Mouse (Mus musculus): ENCODE measurements at regions not wholly inside any gene's neighbourhood (a gene's known extent, or its start where the extent isn't known, plus 50 kb on each side); places are given as distances from the start of the nearest gene placed in this dataset.

DNA sequence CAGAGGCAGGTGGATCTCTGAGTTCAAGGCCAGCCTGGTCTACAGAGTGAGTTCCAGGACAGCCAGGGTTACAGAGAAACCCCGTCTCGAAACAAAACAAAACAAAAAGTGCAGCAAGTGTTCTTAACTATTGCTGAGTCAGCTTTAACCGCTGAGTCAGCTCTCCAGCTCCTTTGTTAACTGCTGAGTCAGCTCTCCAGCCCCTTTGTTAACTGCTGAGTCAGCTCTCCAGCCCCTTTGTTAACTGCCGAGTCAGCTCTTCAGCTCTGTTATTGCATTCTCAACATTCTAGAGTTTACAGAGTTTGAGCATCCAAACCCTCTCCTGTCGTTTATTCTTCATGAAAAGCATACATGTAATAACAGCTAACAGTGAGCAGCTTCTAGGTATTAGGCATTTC lies 336.9 kb upstream of the Ercc4 start:
- ATAC-seq (ENCODE audit: low FRiP score) = no peak
- no peak overlapping the region for H3K4me2 ChIP-seq (replicated peaks)
- no peak for DNase-seq (ENCODE audit: low spot score)
- no peak overlapping the region for H3K27ac ChIP-seq
- H3K27me3 ChIP-seq (ENCODE audit: control insufficient read depth, insufficient read depth, low read length) = no peaks in the 10 kb centered on the region
- no peak overlapping the region for H3K4me3 ChIP-seq (replicated peaks; ENCODE audit: low read length)
- no peaks in the 10 kb centered on the region for H3K36me3 ChIP-seq (replicated peaks; ENCODE audit: control insufficient read depth, insufficient read depth)
- no peaks in the 10 kb centered on the region for H3K9me3 ChIP-seq (ENCODE audit: control insufficient read depth, low read length)
- WGBS = 90% methylated on average over 5 of the region's 5 CpGs
- no peak overlapping the region for H3K9ac ChIP-seq
- no peaks in the 10 kb centered on the region for H3K4me1 ChIP-seq (replicated peaks; ENCODE audit: control insufficient read depth, insufficient read depth, low read length)

DNA sequence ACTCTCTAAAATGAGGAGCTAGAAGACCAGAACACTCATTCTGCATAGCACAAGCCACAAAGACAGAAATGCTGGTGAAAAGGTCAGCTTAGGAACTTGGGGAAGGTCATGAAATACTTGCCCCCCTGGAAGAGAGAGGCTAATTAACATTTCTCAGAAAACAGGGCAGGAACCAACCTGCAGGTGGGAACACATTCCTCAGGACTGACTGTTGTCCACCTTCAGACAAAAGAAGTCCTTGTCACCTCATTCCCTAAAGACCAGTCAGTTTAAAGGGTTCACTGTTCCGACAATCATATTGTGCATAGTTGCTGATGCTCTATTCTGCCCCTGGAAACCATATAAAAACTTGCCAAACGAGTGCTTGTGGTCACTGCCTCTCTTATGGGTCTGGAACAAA lies 333.6 kb upstream of the Ercc4 start:
- Histone ChIP-seq H3K4me1 (replicated peaks; ENCODE audit: control insufficient read depth, insufficient read depth, low read length) (no peaks in the 10 kb centered on the region), H3K4me2 (replicated peaks) (no peak overlapping the region), H3K9ac (no peak overlapping the region), H3K4me3 (replicated peaks; ENCODE audit: low read length) (no peak overlapping the region), H3K9me3 (ENCODE audit: control insufficient read depth, low read length) (no peaks in the 10 kb centered on the region), H3K27me3 (ENCODE audit: control insufficient read depth, insufficient read depth, low read length) (no peaks in the 10 kb centered on the region), H3K36me3 (replicated peaks; ENCODE audit: control insufficient read depth, insufficient read depth) (no peaks in the 10 kb centered on the region), H3K27ac (no peak overlapping the region)
- 60% methylated on average over 2 of the region's 2 CpGs for WGBS
- ATAC-seq (ENCODE audit: low FRiP score) = no peak
- no peak for DNase-seq (ENCODE audit: low spot score)

DNA sequence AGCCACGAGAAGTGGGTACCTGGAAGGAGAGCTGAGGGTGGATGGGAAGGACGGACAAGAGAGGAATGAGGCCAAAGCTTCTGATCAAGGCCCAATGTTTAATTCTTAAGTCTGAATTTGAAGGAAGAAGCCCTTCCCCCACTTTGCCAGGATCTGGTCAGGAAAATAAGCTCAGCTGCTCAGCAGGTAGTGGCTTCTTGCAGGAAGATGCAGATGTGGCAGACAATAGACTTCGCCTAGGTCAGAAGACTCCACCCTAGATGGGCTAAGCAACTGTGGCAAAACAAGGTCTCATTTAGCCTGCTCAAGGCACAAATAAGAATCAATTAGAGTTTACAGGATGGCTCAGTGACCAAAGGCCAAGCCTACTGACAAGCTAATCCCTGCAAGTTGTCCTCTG lies 330.4 kb upstream of the Ercc4 start:
- H3K9me3 ChIP-seq (ENCODE audit: control insufficient read depth, low read length) = no peaks in the 10 kb centered on the region
- H3K9ac ChIP-seq = no peak overlapping the region
- 79% methylated on average over 3 of the region's 3 CpGs for WGBS
- no peaks in the 10 kb centered on the region for H3K4me1 ChIP-seq (replicated peaks; ENCODE audit: control insufficient read depth, insufficient read depth, low read length)
- no peaks in the 10 kb centered on the region for H3K27me3 ChIP-seq (ENCODE audit: control insufficient read depth, insufficient read depth, low read length)
- H3K4me3 ChIP-seq (replicated peaks; ENCODE audit: low read length) = no peak overlapping the region
- ATAC-seq (ENCODE audit: low FRiP score) = no peak
- H3K27ac ChIP-seq = no peak overlapping the region
- H3K36me3 ChIP-seq (replicated peaks; ENCODE audit: control insufficient read depth, insufficient read depth) = no peaks in the 10 kb centered on the region
- no peak overlapping the region for H3K4me2 ChIP-seq (replicated peaks)
- DNase-seq (ENCODE audit: low spot score) = no peak

DNA sequence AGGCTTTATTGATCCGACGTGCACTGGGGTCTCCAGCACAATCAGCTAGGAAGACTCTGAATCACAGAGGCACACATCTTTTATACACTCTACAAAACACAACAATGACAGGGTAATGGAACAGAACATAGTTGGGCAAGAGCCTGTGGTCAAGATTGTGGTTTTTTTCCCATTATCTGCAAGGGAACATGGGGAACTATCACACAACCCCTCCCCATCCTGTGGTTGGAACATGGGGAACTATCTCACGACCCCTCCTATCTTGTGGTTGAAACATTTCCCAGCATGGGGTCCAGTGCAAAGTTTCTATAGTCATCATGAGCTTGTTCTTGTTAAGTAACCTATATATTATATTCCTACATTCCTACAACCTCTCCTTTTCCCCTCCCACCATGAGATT lies 328.8 kb upstream of the Ercc4 start:
- WGBS = 61% methylated on average over 3 of the region's 3 CpGs
- H3K36me3 ChIP-seq (replicated peaks; ENCODE audit: control insufficient read depth, insufficient read depth) = no peaks in the 10 kb centered on the region
- H3K27ac ChIP-seq = no peak overlapping the region
- H3K4me1 ChIP-seq (replicated peaks; ENCODE audit: control insufficient read depth, insufficient read depth, low read length) = no peaks in the 10 kb centered on the region
- H3K9ac ChIP-seq = no peak overlapping the region
- H3K9me3 ChIP-seq (ENCODE audit: control insufficient read depth, low read length) = no peaks in the 10 kb centered on the region
- no peak overlapping the region for H3K4me2 ChIP-seq (replicated peaks)
- no peak overlapping the region for H3K4me3 ChIP-seq (replicated peaks; ENCODE audit: low read length)
- DNase-seq (ENCODE audit: low spot score) (no peak), ATAC-seq (ENCODE audit: low FRiP score) (no peak)
- H3K27me3 ChIP-seq (ENCODE audit: control insufficient read depth, insufficient read depth, low read length) = no peaks in the 10 kb centered on the region

DNA sequence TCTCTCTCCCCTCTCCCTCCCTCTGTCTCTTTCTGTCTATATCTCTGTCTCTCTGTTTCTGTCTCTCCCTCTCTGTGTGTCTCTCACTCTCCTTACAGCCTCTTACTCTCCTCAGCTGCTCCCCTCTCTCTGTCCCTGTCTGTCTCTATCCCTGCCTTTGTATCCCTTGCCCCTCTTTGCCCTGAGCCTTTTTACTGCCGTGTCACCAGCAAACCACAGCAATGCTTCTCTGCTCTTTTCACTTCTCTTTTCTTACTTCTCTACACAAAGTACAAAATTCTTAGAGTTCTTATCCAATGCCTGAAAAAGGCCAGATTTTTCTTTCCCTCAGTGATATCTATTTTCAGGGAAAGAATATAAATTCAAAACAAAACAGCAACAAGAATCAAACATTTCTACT lies 323.7 kb upstream of the Ercc4 start:
- DNase-seq (ENCODE audit: low spot score) (no peak), ATAC-seq (ENCODE audit: low FRiP score) (no peak)
- Histone ChIP-seq H3K9me3 (ENCODE audit: control insufficient read depth, low read length) (0 out of 2 replicates have a peak, but pooled peaks cover 4% of the 10 kb centered on the region), H3K27me3 (ENCODE audit: control insufficient read depth, insufficient read depth, low read length) (no peaks in the 10 kb centered on the region), H3K36me3 (replicated peaks; ENCODE audit: control insufficient read depth, insufficient read depth) (no peaks in the 10 kb centered on the region), H3K4me3 (replicated peaks; ENCODE audit: low read length) (no peak overlapping the region), H3K27ac (no peak overlapping the region), H3K9ac (no peak overlapping the region), H3K4me1 (replicated peaks; ENCODE audit: control insufficient read depth, insufficient read depth, low read length) (no peaks in the 10 kb centered on the region), H3K4me2 (replicated peaks) (no peak overlapping the region)
- WGBS = 62% methylated on average over 1 of the region's 1 CpGs

DNA sequence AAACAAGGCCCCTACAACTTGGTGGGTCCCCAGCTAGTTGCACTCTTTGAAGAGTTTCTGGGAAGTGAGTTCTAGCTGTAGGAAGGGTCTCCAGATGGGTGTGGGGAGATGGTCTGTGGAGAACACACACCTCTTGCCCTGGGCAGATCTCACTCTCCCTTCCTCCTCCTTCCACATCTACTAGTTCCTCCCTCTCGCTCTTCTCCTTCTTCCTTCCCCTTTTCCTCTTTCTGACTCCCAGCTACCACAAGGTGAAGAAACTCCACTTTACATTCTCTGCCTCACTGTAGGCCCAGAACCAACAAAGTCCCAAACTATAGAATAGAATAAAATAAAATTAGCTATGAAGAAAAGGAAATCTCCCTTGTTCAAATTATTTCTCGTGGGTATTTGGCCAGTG lies 311.0 kb upstream of the Ercc4 start:
- H3K4me1 ChIP-seq (replicated peaks; ENCODE audit: control insufficient read depth, insufficient read depth, low read length) = no peaks in the 10 kb centered on the region
- H3K4me3 ChIP-seq (replicated peaks; ENCODE audit: low read length) = no peak overlapping the region
- no peak overlapping the region for H3K9ac ChIP-seq
- no peaks in the 10 kb centered on the region for H3K36me3 ChIP-seq (replicated peaks; ENCODE audit: control insufficient read depth, insufficient read depth)
- no peaks in the 10 kb centered on the region for H3K27me3 ChIP-seq (ENCODE audit: control insufficient read depth, insufficient read depth, low read length)
- DNase-seq (ENCODE audit: low spot score) = no peak
- no peak overlapping the region for H3K4me2 ChIP-seq (replicated peaks)
- WGBS = 92% methylated on average over 2 of the region's 2 CpGs
- H3K9me3 ChIP-seq (ENCODE audit: control insufficient read depth, low read length) = no peaks in the 10 kb centered on the region
- no peak for ATAC-seq (ENCODE audit: low FRiP score)
- no peak overlapping the region for H3K27ac ChIP-seq

DNA sequence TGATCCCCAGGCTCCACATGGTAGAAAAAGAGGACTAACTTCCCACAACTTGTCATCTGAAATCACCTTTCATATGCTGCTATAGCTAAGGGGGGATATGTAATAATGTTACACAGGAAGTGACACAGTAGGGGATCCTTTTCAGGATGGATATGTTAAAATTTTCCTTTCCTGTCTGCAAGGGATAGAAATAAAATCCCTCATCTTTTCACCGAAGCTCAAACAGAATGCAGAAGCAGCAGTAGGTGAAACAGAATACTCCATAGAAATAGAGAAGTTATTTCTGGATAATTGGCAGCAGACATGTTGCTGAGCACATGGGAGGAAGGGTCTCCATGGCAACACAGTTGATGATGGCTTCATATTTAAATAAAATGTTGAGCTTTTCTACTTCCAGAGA lies 309.3 kb upstream of the Ercc4 start:
- Histone ChIP-seq H3K4me1 (replicated peaks; ENCODE audit: control insufficient read depth, insufficient read depth, low read length) (no peaks in the 10 kb centered on the region), H3K36me3 (replicated peaks; ENCODE audit: control insufficient read depth, insufficient read depth) (no peaks in the 10 kb centered on the region), H3K27me3 (ENCODE audit: control insufficient read depth, insufficient read depth, low read length) (no peaks in the 10 kb centered on the region), H3K9me3 (ENCODE audit: control insufficient read depth, low read length) (no peaks in the 10 kb centered on the region), H3K4me3 (replicated peaks; ENCODE audit: low read length) (no peak overlapping the region), H3K4me2 (replicated peaks) (no peak overlapping the region), H3K9ac (no peak overlapping the region), H3K27ac (no peak overlapping the region)
- ATAC-seq (ENCODE audit: low FRiP score) (no peak), DNase-seq (ENCODE audit: low spot score) (no peak)
- 68% methylated on average over 1 of the region's 1 CpGs for WGBS

DNA sequence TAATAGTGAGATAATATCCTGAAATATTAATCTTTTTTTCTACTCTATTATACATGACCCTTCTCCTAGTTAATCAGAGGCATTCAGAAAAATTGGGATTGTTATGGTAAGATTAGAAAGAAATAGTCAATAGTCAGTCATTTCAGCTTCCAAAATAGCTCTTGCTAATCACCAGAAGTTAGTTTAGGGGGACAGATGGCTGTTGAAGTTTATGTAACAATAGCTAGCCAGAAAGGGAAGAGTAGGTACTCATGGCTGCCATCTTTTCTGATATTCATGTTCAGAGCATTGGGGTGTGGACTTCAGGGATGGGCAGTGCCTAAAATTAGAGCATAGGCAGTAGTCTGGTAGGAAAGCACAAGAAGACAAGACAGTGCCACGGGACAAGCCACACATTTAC lies 306.8 kb upstream of the Ercc4 start:
- DNase-seq (ENCODE audit: low spot score) (no peak), ATAC-seq (ENCODE audit: low FRiP score) (no peak)
- H3K9ac ChIP-seq = no peak overlapping the region
- WGBS = 86% methylated on average over 1 of the region's 1 CpGs
- H3K4me2 ChIP-seq (replicated peaks) = no peak overlapping the region
- H3K27me3 ChIP-seq (ENCODE audit: control insufficient read depth, insufficient read depth, low read length) = no peaks in the 10 kb centered on the region
- H3K4me3 ChIP-seq (replicated peaks; ENCODE audit: low read length) = no peak overlapping the region
- no peaks in the 10 kb centered on the region for H3K36me3 ChIP-seq (replicated peaks; ENCODE audit: control insufficient read depth, insufficient read depth)
- no peaks in the 10 kb centered on the region for H3K9me3 ChIP-seq (ENCODE audit: control insufficient read depth, low read length)
- H3K4me1 ChIP-seq (replicated peaks; ENCODE audit: control insufficient read depth, insufficient read depth, low read length) = no peaks in the 10 kb centered on the region
- H3K27ac ChIP-seq = no peak overlapping the region

DNA sequence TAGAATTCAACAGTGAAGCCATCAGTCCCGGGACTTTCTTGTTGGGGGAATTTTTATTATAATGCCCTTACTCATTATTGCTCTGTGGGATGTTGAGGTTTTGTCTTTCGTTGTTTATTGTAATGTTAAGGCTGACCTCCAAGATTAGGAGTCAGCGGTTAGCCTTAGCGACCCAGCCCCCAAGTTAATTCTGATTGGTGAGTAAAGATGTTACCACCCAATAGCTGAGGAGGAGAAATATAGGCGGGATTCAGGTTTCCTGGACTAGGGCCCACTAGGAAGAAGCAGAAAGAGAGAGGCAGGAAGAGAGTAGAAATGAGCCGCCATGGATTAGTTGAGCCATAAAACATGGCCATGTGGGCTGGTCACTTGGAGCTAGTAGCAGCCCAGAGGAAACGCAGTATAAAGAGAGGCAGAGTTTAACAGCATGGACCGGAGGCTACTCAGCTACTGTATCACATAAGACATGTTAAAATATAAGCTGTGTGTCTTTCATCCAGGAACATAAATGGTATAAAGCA lies 302.1 kb upstream of the Ercc4 start:
- no peak overlapping the region for H3K4me3 ChIP-seq (replicated peaks; ENCODE audit: low read length)
- no peak overlapping the region for H3K9ac ChIP-seq
- ATAC-seq (ENCODE audit: low FRiP score) = no peak
- WGBS = 48% methylated on average over 8 of the region's 8 CpGs
- no peak for DNase-seq (ENCODE audit: low spot score)
- no peaks in the 10 kb centered on the region for H3K27me3 ChIP-seq (ENCODE audit: control insufficient read depth, insufficient read depth, low read length)
- H3K9me3 ChIP-seq (ENCODE audit: control insufficient read depth, low read length) = no peaks in the 10 kb centered on the region
- no peak overlapping the region for H3K27ac ChIP-seq
- H3K4me1 ChIP-seq (replicated peaks; ENCODE audit: control insufficient read depth, insufficient read depth, low read length) = no peaks in the 10 kb centered on the region
- H3K36me3 ChIP-seq (replicated peaks; ENCODE audit: control insufficient read depth, insufficient read depth) = no peaks in the 10 kb centered on the region
- no peak overlapping the region for H3K4me2 ChIP-seq (replicated peaks)

DNA sequence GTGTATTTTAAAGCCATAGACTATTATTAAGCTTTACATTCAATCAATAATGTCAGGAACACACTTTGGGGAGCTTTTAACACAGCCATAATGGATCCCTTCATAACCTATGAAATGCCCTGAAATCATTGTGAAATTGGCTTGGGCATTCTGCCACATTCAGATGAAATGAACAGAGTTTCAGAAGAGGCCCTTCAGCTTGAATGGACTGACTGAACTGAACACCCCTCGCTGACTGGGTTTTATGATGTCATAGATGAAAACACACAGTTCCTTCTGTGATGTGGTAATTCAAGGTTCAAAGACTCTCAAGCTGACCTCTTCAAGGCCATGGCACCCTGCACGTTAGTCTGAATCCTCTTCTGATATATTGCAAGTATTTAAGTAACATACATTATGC lies 298.4 kb upstream of the Ercc4 start:
- H3K9ac ChIP-seq = no peak overlapping the region
- ATAC-seq (ENCODE audit: low FRiP score) (no peak), DNase-seq (ENCODE audit: low spot score) (no peak)
- 74% methylated on average over 2 of the region's 2 CpGs for WGBS
- no peak overlapping the region for H3K4me2 ChIP-seq (replicated peaks)
- H3K4me1 ChIP-seq (replicated peaks; ENCODE audit: control insufficient read depth, insufficient read depth, low read length) = no peaks in the 10 kb centered on the region
- no peak overlapping the region for H3K4me3 ChIP-seq (replicated peaks; ENCODE audit: low read length)
- H3K27me3 ChIP-seq (ENCODE audit: control insufficient read depth, insufficient read depth, low read length) = no peaks in the 10 kb centered on the region
- no peaks in the 10 kb centered on the region for H3K9me3 ChIP-seq (ENCODE audit: control insufficient read depth, low read length)
- no peak overlapping the region for H3K27ac ChIP-seq
- H3K36me3 ChIP-seq (replicated peaks; ENCODE audit: control insufficient read depth, insufficient read depth) = no peaks in the 10 kb centered on the region
